Mouse (Mus musculus) CH12.LX (cell line): ENCODE measurements around the gene Prdm8.

ENCODE experiments used
- ELF1 ChIP-seq: IDR thresholded peaks from 2 replicates; pipeline ENCODE4 v1.6.1; 2014; ENCODE audit warnings: low read depth, mild to moderate bottlenecking, inconsistent platforms, low read length, improper control_type of control experiment
- TBP ChIP-seq: conservative IDR thresholded peaks from 2 replicates; pipeline ENCODE4 v1.6.1; 2011; ENCODE audit warnings: low read depth, low read length, improper control_type of control experiment

GRCm38 (mm10) chr5:98238466-98238865, 71.5 kb downstream of the Prdm8 start:
- no peak for TF ChIP-seq TBP
- TF ChIP-seq ELF1 = no peak
